Mouse (Mus musculus): ENCODE data around the gene 1110051M20Rik. TPM values are rescaled to one million over a fixed set of nuclear protein-coding genes. Genes with fewer than 3 reads are reported as not detected.
A peak's percentile ranks its signal among the peaks of the same experiment; 100 is the strongest.

Gene 1110051M20Rik
- total RNA-seq, 2 experiments from 2014 or later: 90.6 to 107 TPM

DNA sequence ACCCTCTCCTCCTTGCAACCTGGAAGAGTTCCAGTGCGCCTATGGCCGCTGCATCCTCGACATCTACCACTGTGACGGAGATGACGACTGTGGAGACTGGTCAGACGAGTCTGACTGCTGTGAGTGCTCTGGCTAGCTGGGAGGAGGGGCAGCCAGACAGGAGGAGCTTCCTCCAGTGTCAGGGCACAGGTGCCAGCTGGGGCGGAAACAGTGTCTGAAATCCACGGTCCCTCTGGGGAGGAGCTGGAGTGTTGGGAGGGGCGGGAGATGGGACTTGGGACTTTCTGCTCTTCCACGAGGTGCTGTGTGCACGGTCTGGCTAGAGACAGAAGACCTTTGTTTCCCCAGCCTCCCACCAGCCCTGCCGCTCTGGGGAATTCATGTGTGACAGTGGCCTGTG, 29.9 kb upstream of the 1110051M20Rik start:
- intact Hi-C loops (cut with DNase I): no loop called here
- DNase-seq (ENCODE audit: extremely low spot score in 1 of 2, low spot score in 2 of 2): peak in 1 of 2 experiments; percentile 17
- no peak overlapping the region for H3K27ac ChIP-seq
- TF ChIP-seq CTCF (IDR thresholded peaks at IDR 0.05): no peak
- no peak overlapping the region for H3K4me3 ChIP-seq

DNA sequence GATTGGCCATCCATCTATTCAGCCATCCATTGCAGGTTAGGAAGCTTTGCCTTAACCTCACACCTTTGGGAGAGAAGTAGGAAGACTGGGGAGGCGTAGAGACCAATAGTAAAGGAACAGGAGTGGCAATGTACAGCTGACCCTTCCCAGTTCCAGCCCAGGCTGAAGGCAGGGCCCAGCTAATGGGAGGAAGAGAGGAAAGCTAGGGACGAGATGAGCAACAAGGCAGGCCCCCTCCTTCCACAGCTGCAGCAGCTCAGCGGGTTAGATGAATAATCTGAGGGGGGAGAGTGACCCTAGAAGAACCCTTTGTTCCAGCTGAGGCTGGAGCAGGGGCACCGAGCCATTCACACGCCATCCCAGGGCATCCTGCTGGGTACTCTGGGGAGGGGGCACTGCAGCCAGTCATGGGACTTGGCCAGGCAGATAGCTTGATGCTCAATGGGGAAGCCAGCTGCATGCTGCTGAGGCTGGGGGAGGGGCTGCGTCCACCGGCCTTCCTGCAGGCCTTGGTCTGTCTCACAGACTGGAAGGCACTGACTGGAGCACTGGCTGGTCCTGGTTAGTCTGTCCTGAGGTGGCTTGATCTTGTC, 25.6 kb upstream of the 1110051M20Rik start:
- peak overlapping the region; percentile 66 for H3K27ac ChIP-seq
- peak; percentile 30 to 57 for DNase-seq (ENCODE audit: extremely low spot score in 1 of 2, low spot score in 2 of 2)
- TF ChIP-seq CTCF (IDR thresholded peaks at IDR 0.05): no peak
- intact Hi-C loops (cut with DNase I): no loop called here
- no peak overlapping the region for H3K4me3 ChIP-seq

DNA sequence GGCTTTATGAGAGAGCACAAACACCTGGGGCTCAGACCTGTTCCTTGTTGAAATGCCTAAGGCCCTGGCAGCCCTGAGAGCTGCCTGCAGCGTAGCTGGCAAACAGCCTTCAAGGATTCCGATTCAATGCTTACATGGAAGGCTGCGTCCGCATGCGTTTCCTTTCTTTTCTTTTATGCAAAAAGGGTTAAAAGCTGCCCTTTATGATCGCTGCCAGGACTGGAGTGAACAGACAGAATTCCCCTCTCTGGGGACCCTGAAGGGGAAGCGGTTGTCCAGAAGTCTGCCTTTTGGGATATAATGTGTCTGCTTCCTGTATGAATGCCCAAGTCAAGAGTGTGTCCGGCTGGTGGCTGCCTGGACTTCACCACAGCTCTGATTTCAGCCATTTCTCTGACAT, 23.1 kb upstream of the 1110051M20Rik start:
- no peak overlapping the region for H3K27ac ChIP-seq
- DNase-seq (ENCODE audit: extremely low spot score in 1 of 2, low spot score in 2 of 2): no peak
- H3K4me3 ChIP-seq: no peak overlapping the region
- intact Hi-C loops (cut with DNase I): no loop called here
- no peak for TF ChIP-seq CTCF (IDR thresholded peaks at IDR 0.05)

DNA sequence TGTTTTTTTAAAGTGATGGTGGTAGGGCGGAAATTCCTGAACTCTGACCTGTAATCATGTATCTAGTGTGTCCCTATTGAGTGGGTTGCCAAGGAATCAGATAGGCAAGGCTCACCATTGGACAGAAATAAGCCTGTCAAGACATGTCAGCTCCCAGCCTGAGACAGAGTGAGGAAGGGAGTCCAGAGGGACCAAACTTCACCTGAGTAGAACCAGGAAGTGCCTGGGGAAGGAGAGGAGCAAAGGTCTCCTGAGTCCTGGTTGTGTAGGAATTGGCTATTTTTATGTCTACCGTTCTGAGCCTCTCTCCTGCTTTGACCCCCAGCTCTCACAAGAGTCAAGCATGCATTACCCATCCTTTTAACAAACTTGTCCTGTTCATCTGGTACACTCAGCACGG, 21.4 kb upstream of the 1110051M20Rik start:
- intact Hi-C loops (cut with DNase I): no loop called here
- TF ChIP-seq CTCF (IDR thresholded peaks at IDR 0.05): no peak

DNA sequence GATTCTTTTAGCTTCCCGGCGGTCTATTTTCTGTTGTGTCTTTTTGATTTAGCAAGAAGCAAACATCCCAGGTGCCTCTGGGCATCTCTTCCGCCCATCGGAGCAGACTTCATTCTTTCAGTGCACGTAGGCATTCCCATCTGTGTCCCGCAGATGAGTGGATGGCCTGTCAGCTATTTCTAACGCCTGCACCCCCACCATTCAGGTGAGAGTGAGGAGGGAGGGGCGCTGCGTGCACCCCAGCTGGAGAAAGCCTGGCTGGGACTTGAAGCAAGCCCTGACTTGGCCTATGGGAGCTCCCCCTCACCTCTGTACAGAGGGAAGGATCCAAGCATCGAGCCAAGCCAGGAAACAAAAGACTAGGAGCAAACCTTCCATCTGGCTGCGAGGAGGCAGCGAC, 18.2 kb upstream of the 1110051M20Rik start:
- DNase-seq (ENCODE audit: extremely low spot score in 1 of 2, low spot score in 2 of 2): no peak
- H3K4me3 ChIP-seq: no peak overlapping the region
- H3K27ac ChIP-seq: no peak overlapping the region
- intact Hi-C loops (cut with DNase I): no loop called here
- no peak for TF ChIP-seq CTCF (IDR thresholded peaks at IDR 0.05)

More for the DNA sequence above, 21.4 kb upstream of the 1110051M20Rik start:
- no peak overlapping the region for H3K4me3 ChIP-seq
- no peak for DNase-seq (ENCODE audit: extremely low spot score in 1 of 2, low spot score in 2 of 2)
- no peak overlapping the region for H3K27ac ChIP-seq

DNA sequence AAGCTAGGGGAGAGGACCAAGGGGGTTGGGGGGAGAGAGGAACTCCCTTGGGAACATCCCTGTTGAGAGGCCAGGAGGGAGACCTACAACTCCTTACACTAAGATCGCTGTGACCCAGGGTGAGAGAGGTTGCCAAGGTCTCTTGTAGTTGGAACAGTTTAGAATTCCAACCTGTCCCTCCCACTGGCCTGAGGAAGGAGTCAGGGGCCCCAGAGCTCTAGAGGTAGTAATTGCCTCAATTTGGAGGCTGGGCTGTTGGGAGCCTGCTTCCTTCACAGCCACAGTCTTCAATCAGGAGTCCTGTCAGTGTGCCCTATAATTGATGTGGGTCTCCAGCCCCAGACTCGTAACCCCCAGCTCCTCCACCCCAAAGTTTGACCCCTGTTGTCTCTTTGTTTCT, 17.7 kb upstream of the 1110051M20Rik start:
- DNase-seq (ENCODE audit: extremely low spot score in 1 of 2, low spot score in 2 of 2): no peak
- H3K4me3 ChIP-seq: no peak overlapping the region
- TF ChIP-seq CTCF (IDR thresholded peaks at IDR 0.05): no peak
- no peak overlapping the region for H3K27ac ChIP-seq
- intact Hi-C loops (cut with DNase I): no loop called here

DNA sequence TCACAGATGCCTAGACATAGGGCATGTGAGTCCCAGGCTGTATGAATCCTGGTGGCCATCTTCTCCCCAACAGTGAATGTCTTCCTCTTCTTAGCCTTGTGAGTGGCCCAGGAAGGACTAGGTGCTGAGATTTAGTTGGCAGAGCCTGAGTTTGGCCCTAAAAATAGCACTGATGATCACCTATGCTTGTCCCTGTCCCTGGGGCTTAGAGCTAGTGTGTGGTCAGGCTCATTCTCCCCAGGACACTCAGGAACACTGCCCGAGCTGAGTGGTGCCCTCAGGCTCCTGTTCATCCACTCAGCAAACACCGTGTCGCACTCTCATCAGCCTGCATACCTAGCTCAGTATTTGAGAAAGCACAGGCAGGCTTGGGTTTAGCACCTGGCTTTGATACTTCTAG, 16.8 kb upstream of the 1110051M20Rik start:
- Histone ChIP-seq H3K4me3 (no peak overlapping the region), H3K27ac (no peak overlapping the region)
- intact Hi-C loops (cut with DNase I): no loop called here
- TF ChIP-seq CTCF (IDR thresholded peaks at IDR 0.05): no peak
- DNase-seq (ENCODE audit: extremely low spot score in 1 of 2, low spot score in 2 of 2): no peak

DNA sequence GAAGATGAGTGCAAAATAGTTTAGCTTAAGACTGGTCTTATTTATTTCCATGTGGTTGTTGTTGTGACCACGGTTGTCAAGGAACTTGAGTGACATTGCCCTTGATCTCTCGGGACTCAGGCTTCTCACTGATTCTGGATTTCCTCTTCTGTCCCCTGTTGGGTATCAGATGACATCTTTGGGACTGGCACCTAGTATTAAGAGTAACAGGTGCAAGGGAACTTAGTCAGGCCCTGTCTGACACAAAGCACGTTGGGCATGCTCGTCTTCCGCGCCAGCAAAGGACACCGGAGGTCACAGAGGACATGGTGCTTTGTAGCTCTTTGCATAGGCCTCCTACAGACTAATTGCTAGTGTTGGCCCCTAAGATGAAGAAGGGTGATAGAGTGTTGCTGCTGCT, 16.3 kb upstream of the 1110051M20Rik start:
- no peak for TF ChIP-seq CTCF (IDR thresholded peaks at IDR 0.05)
- no peak overlapping the region for H3K4me3 ChIP-seq
- no peak for DNase-seq (ENCODE audit: extremely low spot score in 1 of 2, low spot score in 2 of 2)
- intact Hi-C loops (cut with DNase I): no loop called here
- H3K27ac ChIP-seq: no peak overlapping the region

DNA sequence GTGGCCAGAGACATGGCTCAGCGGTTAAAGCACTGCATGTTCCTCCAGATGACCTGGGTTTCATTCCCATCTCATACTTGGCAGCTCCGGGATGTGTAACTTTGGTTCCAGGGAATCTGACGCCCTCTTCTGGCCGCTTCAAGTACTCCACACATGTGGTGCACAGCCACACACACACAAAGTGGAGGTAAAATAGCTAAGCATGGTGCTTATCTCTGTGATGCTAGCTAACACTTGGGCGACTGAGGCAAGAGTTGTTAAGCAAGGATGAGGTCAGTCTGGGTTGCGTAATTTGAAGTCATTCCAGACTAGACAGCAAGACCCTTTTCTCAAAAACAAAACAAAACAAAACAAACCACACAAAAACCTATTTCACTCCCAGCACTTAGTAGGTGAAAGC, 15.6 kb upstream of the 1110051M20Rik start:
- TF ChIP-seq CTCF (IDR thresholded peaks at IDR 0.05): peak; percentile 19
- no peak overlapping the region for H3K27ac ChIP-seq
- no peak for DNase-seq (ENCODE audit: extremely low spot score in 1 of 2, low spot score in 2 of 2)
- intact Hi-C loops (cut with DNase I): no loop called here
- H3K4me3 ChIP-seq: no peak overlapping the region

DNA sequence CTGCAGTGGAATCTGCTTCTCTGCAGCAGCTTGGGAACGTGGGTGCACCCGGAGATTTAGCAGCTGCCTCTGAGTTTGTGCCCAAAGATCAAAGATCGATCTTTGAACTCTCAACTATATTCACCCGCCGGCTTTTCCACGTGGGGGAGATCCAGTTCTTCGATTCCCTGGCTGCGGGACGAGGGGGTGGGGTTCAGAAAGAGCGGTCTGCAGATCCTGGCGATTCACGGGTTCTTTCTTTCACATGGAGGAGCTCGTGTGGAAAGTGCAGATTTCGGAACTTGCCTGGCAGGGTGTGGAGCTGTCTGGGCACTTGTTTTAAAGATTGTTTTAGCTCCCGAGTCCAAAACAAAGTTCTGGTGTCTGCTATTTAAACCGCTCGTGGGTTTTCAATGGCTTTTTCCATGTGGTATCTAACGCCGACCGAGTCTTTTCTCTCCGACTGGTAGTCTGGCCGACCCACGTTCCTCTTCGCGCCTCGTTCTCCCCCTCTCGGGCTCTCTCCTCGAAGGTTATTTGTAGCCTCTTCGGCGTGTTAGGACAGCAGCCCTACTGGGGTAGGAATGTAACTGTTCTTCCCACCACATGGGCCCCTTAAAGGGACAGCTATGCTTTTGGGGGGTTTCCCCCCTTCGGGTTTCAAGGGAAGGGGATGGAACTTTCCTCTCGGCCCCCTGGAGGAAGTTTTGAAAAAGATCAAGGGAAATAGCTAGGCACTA, 14.3 kb upstream of the 1110051M20Rik start:
- no peak for DNase-seq (ENCODE audit: extremely low spot score in 1 of 2, low spot score in 2 of 2)
- intact Hi-C loops (cut with DNase I): loop anchor here (1.0 kb wide), 1 partner anchor 17 kb away; no protein-coding TSS in a partner anchor

DNA sequence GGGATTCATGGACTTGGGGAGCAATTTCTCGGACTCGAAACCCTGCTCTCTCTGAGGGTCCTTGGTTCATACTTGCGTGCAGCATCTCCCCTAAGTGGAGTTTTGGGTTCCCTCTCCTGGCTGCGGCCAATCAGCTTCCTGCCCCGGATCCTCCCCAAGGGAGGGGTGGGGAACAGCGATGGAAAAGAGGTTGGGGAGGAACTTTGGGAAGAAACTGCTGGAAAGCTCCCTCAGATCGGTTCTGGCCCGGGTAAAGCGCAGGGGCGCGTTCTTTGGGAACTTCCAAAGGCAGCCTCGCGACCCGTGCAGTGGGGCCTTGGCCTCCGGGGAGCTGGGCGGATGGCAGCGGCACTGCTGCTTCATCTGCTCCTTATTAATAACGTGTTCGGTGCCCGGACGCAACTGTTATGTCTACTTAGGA, 13.8 kb upstream of the 1110051M20Rik start:
- Histone ChIP-seq H3K27ac (peak overlapping the region; percentile 41), H3K4me3 (peak overlapping the region; percentile 63)
- TF ChIP-seq CTCF (IDR thresholded peaks at IDR 0.05): no peak; the same call in 1 of the 2 replicates
- intact Hi-C loops (cut with DNase I): no loop called here
- peak in 1 of 2 experiments; percentile 24 for DNase-seq (ENCODE audit: extremely low spot score in 1 of 2, low spot score in 2 of 2)

More for the DNA sequence above, 14.3 kb upstream of the 1110051M20Rik start:
- Histone ChIP-seq H3K4me3 (peak overlapping the region; percentile 63), H3K27ac (peak overlapping the region; percentile 50)
- peak; percentile 17 for TF ChIP-seq CTCF (IDR thresholded peaks at IDR 0.05)

DNA sequence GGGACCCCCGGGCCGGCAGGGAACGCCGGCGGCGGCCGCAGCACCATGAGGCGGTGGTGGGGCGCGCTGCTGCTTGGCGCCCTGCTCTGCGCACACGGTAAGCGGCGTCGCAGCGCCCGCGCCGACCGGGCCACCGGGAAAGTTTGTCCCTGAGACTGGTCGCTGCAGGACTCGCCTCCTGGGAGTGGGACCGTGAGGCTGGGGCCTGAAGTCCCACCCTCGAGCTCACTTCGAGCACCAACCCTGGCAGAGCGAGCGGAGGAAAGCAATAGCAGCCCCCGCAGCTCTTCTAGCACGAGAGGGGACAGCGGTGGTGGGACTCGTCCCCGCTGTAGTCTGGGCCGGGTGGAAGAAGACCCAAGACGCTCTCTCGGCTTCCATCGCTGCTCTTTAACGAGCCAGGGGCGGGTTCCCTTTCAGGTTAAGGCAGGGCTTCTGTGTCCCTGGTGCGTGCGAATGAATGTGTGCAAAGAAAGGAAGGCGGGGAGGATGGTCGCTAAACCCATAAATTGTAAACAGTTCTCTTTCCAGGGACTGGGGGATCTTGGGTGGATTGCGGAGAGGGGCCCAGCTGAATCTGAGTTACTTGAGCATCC, 13.2 kb upstream of the 1110051M20Rik start:
- DNase-seq (ENCODE audit: extremely low spot score in 1 of 2, low spot score in 2 of 2): peak; percentile 14 to 25
- H3K27ac ChIP-seq: peak overlapping the region; percentile 76
- no peak for TF ChIP-seq CTCF (IDR thresholded peaks at IDR 0.05)
- peak overlapping the region; percentile 63 for H3K4me3 ChIP-seq
- intact Hi-C loops (cut with DNase I): no loop called here
